Mouse (Mus musculus) lung, postnatal 0 days (tissue): ENCODE data around the gene Caap1. TPM values are rescaled to one million over a fixed set of nuclear protein-coding genes. Genes with fewer than 3 reads are reported as not detected.

Experiments used
- ATAC-seq: fragments of 200-750 bp; cut with Nextera tagmentation; 2 replicates; pipeline ENCODE4 v1.8.0; 2017; ENCODE audit warnings: moderate library complexity
- DNase-seq: peaks from one replicate; pipeline ENCODE4 v3.0.0-alpha.2; 2016; ENCODE audit warnings: low spot score
- H3K27ac ChIP-seq: fragments of 300-500 bp; sonication (generic); 2 replicates; pipeline ENCODE4 v1.5.1; 2014; ENCODE audit warnings: antibody characterized with exemption, mild to moderate bottlenecking, low read length, mixed read lengths
- H3K27me3 ChIP-seq: fragments of 300-500 bp; sonication (generic); replicated peaks from 2 replicates; pipeline ENCODE4 v1.6.1; 2014; ENCODE audit warnings: low read length, mixed read lengths; ENCODE audit not compliant: insufficient read depth
- H3K36me3 ChIP-seq: fragments of 300-500 bp; sonication (generic); 2 replicates; pipeline ENCODE4 v1.6.1; 2014; ENCODE audit warnings: low read length, mixed read lengths; ENCODE audit not compliant: insufficient read depth
- H3K4me1 ChIP-seq: fragments of 300-500 bp; sonication (generic); 2 replicates; pipeline ENCODE4 v1.6.1; 2014; ENCODE audit warnings: antibody characterized with exemption, low read depth, low read length, mixed read lengths; ENCODE audit not compliant: insufficient read depth
- H3K4me2 ChIP-seq: fragments of 300-500 bp; sonication (generic); replicated peaks from 2 replicates; pipeline ENCODE4 v1.6.1; 2014; ENCODE audit warnings: low read depth, mild to moderate bottlenecking, low read length, moderate library complexity, mixed read lengths
- H3K4me3 ChIP-seq: fragments of 300-500 bp; sonication (generic); 2 replicates; pipeline ENCODE4 v1.5.1; 2014; ENCODE audit warnings: low read depth, low read length
- H3K9ac ChIP-seq: fragments of 300-500 bp; sonication (generic); replicated peaks from 2 replicates; pipeline ENCODE4 v1.6.1; 2014; ENCODE audit warnings: low read depth, mild to moderate bottlenecking
- H3K9me3 ChIP-seq: fragments of 300-500 bp; sonication (generic); 2 replicates; pipeline ENCODE4 v1.6.1; 2016; ENCODE audit warnings: low read length, mixed read lengths
- CTCF ChIP-seq: IDR thresholded peaks from 2 replicates; pipeline ENCODE4 v1.5.1; 2016; ENCODE audit warnings: antibody characterized with exemption, mild to moderate bottlenecking
- EP300 ChIP-seq: IDR thresholded peaks from 2 replicates; pipeline ENCODE4 v1.6.1; 2016; ENCODE audit warnings: antibody characterized with exemption, mild to moderate bottlenecking, control low read depth
- WGBS: fragments of 180-500 bp; shearing (Covaris S2); extraction: QIAGEN DNeasy Blood & Tissue Kit; methylation state at CpG from one replicate; pipeline ENCODE4 v1.1.7; 2014; 5-methylcytosine and 5-hydroxymethylcytosine counted together
- polyA plus RNA-seq: library from polyadenylated mRNA; unstranded; fragments of >200 nt; fragmentation: Nextera tagmentation; extraction: Ambion mirVana; gene quantifications from 2 replicates; pipeline ENCODE4 v1.2.1, GENCODE M21; 2015

The Caap1 gene
- polyA plus RNA-seq, 1 experiment from 2014 or later: 10.6 TPM

DNA sequence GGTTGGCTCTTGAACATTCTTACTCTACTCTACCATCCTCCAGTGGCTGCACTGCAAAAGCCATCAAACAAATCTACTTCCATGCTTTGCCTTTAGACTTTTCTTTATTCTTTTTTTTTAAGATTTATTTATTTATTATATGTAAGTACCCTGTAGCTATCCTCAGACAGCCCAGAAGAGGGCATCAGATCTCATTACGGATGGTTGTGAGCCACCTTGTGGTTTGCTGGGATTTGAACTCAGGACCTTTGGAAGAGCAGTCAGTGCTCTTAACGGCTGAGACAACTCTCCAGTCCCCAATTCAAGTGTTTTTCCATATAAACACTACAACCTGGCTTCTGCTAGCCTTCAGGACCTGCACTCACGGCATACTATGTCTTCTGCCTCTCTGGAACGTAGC, 44.8 kb upstream of the Caap1 start:
- WGBS: 67% methylated on average over 4 of the region's 4 CpGs
- DNase-seq: no peak
- H3K4me3 ChIP-seq: no peak overlapping the region

DNA sequence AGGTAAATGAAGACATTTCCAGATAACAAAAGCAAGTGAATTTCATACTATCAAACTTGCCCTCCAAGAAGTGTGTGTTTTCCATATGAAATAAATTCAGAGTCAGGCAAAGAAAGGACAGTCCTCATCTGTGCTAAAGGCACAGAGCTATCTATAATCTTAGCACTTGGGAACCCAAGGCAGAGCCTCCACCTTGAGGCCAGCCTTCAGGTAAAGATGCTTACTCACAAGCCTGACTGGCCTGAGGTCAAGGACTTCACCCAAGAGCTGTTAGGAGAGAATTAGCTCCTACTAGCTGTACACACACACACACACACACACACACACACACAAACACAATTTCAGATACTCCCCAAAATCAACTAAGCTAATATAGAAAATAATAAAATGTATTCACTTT, 36.1 kb upstream of the Caap1 start:
- no peak overlapping the region for H3K9ac ChIP-seq
- H3K27ac ChIP-seq: no peak overlapping the region
- no peak overlapping the region for H3K4me2 ChIP-seq
- TF ChIP-seq EP300 (no peak), CTCF (no peak)
- ATAC-seq (no peak), DNase-seq (no peak)
- no peak overlapping the region for H3K4me3 ChIP-seq
- no peaks in the 10 kb centered on the region for H3K9me3 ChIP-seq
- peaks cover 8% of the 10 kb centered on the region; the same call in 1 of the 2 replicates for H3K4me1 ChIP-seq
- no peaks in the 10 kb centered on the region for H3K36me3 ChIP-seq
- H3K27me3 ChIP-seq: no peaks in the 10 kb centered on the region

More for the DNA sequence above, 44.8 kb upstream of the Caap1 start:
- no peaks in the 10 kb centered on the region for H3K9me3 ChIP-seq
- H3K4me1 ChIP-seq: peaks cover 7% of the 10 kb centered on the region; the same call in 1 of the 2 replicates
- no peak overlapping the region for H3K4me2 ChIP-seq
- no peaks in the 10 kb centered on the region for H3K36me3 ChIP-seq
- no peak overlapping the region for H3K9ac ChIP-seq
- no peak overlapping the region for H3K27ac ChIP-seq
- H3K27me3 ChIP-seq: no peaks in the 10 kb centered on the region
- ATAC-seq: no peak
- no peak for TF ChIP-seq EP300
- TF ChIP-seq CTCF: peak; percentile 45

DNA sequence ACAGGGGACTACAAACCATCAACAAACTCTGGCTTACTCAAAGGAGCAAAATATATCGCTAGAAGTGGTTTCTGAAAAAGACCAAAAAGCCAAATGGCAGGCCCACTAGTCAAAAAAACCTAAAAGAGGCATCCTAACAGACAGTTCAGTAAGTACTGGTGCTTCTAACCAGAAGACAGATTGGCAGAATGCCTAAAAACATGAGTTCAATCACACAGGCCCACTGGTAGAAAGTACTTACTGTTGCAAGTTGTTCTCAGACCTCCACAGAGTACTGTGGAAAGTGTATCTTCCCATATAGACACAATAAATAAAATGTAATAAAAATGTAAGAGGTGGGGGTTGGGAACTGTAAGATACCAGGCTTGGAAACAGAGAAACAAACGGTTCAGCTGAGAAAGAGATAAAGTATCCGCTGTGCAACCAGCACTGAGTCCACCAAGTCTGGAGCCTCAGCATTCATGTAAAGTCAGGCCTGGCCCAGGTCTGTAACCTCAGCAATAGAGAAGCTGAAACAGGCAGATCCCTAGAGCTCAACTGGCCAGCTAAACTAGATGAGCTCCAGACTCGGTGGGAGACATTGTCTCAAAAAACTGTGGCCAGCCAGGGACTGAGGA, 35.3 kb upstream of the Caap1 start:
- H3K4me3 ChIP-seq: no peak overlapping the region
- no peaks in the 10 kb centered on the region for H3K27me3 ChIP-seq
- 64% methylated on average over 4 of the region's 4 CpGs for WGBS
- ATAC-seq (no peak), DNase-seq (no peak)
- TF ChIP-seq EP300: no peak
- no peak for TF ChIP-seq CTCF
- peaks cover 8% of the 10 kb centered on the region; the same call in 1 of the 2 replicates for H3K4me1 ChIP-seq
- H3K9ac ChIP-seq: no peak overlapping the region
- no peak overlapping the region for H3K4me2 ChIP-seq
- H3K27ac ChIP-seq: no peak overlapping the region
- no peaks in the 10 kb centered on the region for H3K36me3 ChIP-seq
- H3K9me3 ChIP-seq: no peaks in the 10 kb centered on the region

DNA sequence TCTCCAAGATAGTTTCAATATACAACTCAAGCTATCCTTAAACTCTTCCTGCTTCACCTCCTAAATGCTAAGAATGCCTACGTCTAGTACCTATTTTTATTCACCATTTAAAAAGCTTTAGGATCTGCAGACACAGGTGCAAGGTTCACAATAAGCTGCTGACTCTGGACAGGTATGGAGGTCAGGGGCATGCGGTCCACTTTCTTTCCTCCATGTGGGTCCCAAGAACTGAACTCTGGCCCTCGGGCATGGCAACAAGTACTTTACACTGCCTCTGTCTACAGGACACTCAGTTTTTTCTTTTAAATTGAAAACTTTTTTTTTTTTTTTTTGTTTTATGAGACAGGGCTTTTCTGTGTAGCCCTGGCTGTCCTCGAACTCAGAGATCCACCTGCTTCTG, 16.1 kb upstream of the Caap1 start:
- 95% methylated on average over 4 of the region's 4 CpGs for WGBS
- Histone ChIP-seq H3K4me3 (no peak overlapping the region), H3K9me3 (no peaks in the 10 kb centered on the region), H3K27ac (no peak overlapping the region), H3K36me3 (peaks cover 14% of the 10 kb centered on the region; the same call in 1 of the 2 replicates), H3K9ac (no peak overlapping the region), H3K4me1 (no peaks in the 10 kb centered on the region), H3K4me2 (no peak overlapping the region), H3K27me3 (no peaks in the 10 kb centered on the region)
- no peak for ATAC-seq
- DNase-seq: no peak
- TF ChIP-seq CTCF (no peak), EP300 (no peak)

DNA sequence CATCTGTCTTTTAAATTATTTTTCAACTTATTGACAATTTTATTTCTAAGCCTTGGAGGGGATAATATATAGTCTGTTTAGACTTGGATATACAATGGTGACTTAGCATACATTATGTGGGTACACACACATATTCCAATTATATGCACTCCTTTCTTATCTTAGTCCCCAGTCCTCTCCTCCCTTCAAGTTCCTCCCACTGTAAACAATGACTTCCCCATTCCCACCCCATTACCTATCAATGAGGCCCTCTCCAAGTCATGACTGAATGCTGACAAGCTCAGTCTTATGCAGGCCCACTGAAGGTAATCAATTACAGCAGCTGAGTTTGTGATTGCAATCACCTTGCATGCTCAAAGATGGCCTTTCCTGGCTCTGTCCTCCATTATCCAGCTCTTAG, 7.7 kb upstream of the Caap1 start:
- DNase-seq (no peak), ATAC-seq (no peak)
- H3K4me2 ChIP-seq: no peak overlapping the region
- H3K36me3 ChIP-seq: peaks cover 10% of the 10 kb centered on the region
- TF ChIP-seq CTCF (no peak), EP300 (no peak)
- H3K27ac ChIP-seq: no peak overlapping the region
- H3K27me3 ChIP-seq: no peaks in the 10 kb centered on the region
- H3K9ac ChIP-seq: no peak overlapping the region
- H3K4me1 ChIP-seq: no peaks in the 10 kb centered on the region
- no peaks in the 10 kb centered on the region for H3K9me3 ChIP-seq
- H3K4me3 ChIP-seq: no peak overlapping the region

DNA sequence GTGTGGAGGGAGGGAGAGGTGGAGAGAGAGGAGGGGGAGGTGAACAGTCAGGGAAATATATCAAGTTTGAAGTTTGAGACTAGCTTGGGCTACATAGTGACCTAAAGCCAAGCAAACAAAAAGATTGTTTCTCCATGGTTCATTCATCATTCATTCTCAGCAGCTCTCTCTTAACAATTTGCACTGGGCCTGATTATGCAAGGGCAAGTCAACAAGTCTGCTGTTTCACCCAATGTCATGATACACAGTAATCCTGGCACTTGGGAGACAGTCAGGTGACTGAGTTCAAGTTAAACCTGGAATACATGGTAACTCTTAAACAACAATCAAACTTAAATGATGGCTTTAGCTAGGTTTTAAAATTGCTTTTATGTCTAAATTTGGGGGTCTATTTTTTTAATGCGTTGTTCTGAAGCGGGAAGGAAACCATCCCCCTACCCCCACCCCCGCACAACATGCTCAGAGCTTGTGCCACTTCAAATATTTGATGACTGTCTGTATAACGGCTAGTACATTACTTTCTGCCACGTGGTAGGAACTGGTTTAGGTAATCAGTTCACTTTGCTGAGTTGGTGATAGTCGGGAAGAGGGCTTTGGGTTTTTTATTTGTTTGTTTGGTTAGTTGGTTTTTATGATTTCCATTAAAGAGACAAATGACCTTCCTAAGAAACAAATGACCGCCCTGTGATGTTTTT, 5.5 kb upstream of the Caap1 start:
- H3K9ac ChIP-seq: no peak overlapping the region
- H3K27me3 ChIP-seq: no peaks in the 10 kb centered on the region
- H3K36me3 ChIP-seq: peaks cover 4% of the 10 kb centered on the region; the same call in 1 of the 2 replicates
- no peaks in the 10 kb centered on the region for H3K4me1 ChIP-seq
- no peak overlapping the region for H3K27ac ChIP-seq
- TF ChIP-seq CTCF (no peak), EP300 (no peak)
- no peak overlapping the region for H3K4me3 ChIP-seq
- H3K9me3 ChIP-seq: no peaks in the 10 kb centered on the region
- DNase-seq: peak; percentile 5
- ATAC-seq: no peak
- WGBS: 65% methylated on average over 7 of the region's 7 CpGs
- H3K4me2 ChIP-seq: no peak overlapping the region
